Mouse (Mus musculus) MEL (cell line): Measurements from ENCODE around the gene Foxn1. TPM values are rescaled to one million over a fixed set of nuclear protein-coding genes. Genes with fewer than 3 reads are reported as not detected.

Experiments used
- DNase-seq: peaks from one replicate; pipeline ENCODE4 v3.0.0; 2011; ENCODE audit warnings: low read depth, low spot score
- H3K27ac ChIP-seq: 2 replicates; pipeline ENCODE4 v1.5.1; 2012; ENCODE audit warnings: low read depth, mild to moderate bottlenecking, control low read depth, low read length, moderate library complexity; ENCODE audit not compliant: control insufficient read depth
- H3K27me3 ChIP-seq, 2 experiments: fragments of 150-350 bp in 1 of 2; sonication (generic) in 1 of 2; 2 replicates each; pipeline ENCODE4 v1.6.1; 2012; ENCODE audit warnings: low read length in 2 of 2, mild to moderate bottlenecking in 2 of 2, improper control_type of control experiment in 1 of 2, moderate library complexity in 1 of 2; ENCODE audit not compliant: insufficient read depth in 2 of 2, control insufficient read depth in 1 of 2
- H3K36me3 ChIP-seq, 2 experiments: 2 replicates each; pipeline ENCODE4 v1.6.1; 2012 to 2014; ENCODE audit warnings: low read length in 2 of 2, improper control_type of control experiment in 1 of 2, inconsistent platforms in 1 of 2, mild to moderate bottlenecking in 1 of 2; ENCODE audit not compliant: insufficient read depth in 2 of 2, control insufficient read depth in 1 of 2
- H3K4me1 ChIP-seq, 2 experiments: fragments of 150-350 bp in 1 of 2; sonication (generic) in 1 of 2; 2 replicates each; pipeline ENCODE4 v1.6.1; 2012; ENCODE audit warnings: low read length in 2 of 2, improper control_type of control experiment in 1 of 2, mild to moderate bottlenecking in 1 of 2; ENCODE audit not compliant: insufficient read depth in 2 of 2, control insufficient read depth in 1 of 2
- H3K4me3 ChIP-seq, 2 experiments: fragments of 150-350 bp in 1 of 2; sonication (generic) in 1 of 2; 2 replicates each; pipeline ENCODE4 v1.5.1; 2012; ENCODE audit warnings: low read depth in 2 of 2, low read length in 2 of 2, mild to moderate bottlenecking in 2 of 2, moderate library complexity in 2 of 2, control low read depth in 1 of 2, improper control_type of control experiment in 1 of 2; ENCODE audit not compliant: control insufficient read depth in 1 of 2, insufficient read depth in 1 of 2
- H3K79me2 ChIP-seq: 2 replicates; pipeline ENCODE4 v1.6.1; 2012; ENCODE audit warnings: mild to moderate bottlenecking, low read length, moderate library complexity; ENCODE audit not compliant: control insufficient read depth, poor library complexity, insufficient read depth
- H3K9ac ChIP-seq: 2 replicates; pipeline ENCODE4 v1.6.1; 2012; ENCODE audit warnings: low read depth, mild to moderate bottlenecking, control low read depth, low read length, moderate library complexity; ENCODE audit not compliant: control insufficient read depth, poor library complexity, severe bottlenecking
- H3K9me3 ChIP-seq: fragments of 150-350 bp; sonication (generic); replicated peaks from 2 replicates; pipeline ENCODE4 v1.6.1; 2012; ENCODE audit warnings: mild to moderate bottlenecking, low read length, improper control_type of control experiment, moderate library complexity; ENCODE audit not compliant: insufficient read depth
- BHLHE40 ChIP-seq: IDR thresholded peaks from 2 replicates; pipeline ENCODE4 v1.6.1; 2012; ENCODE audit warnings: low read depth, mild to moderate bottlenecking, inconsistent platforms, low read length, improper control_type of control experiment, borderline replicate concordance
- CHD1 ChIP-seq: IDR thresholded peaks from 2 replicates; pipeline ENCODE4 v1.6.1; 2012; ENCODE audit warnings: low read depth, mild to moderate bottlenecking, inconsistent platforms, low read length, improper control_type of control experiment
- CTCF ChIP-seq, 3 experiments: IDR thresholded peaks in 2 of 3; conservative IDR thresholded peaks in 1 of 3; 2 replicates each; pipeline ENCODE4 v1.5.1; 2011 to 2012; ENCODE audit warnings: low read length in 3 of 3, low read depth in 2 of 3, mild to moderate bottlenecking in 2 of 3, improper control_type of control experiment in 1 of 3, inconsistent platforms in 1 of 3, mixed read lengths in 1 of 3, moderate library complexity in 1 of 3; ENCODE audit not compliant: control insufficient read depth in 1 of 3, insufficient read depth in 1 of 3, poor library complexity in 1 of 3, severe bottlenecking in 1 of 3
- MAFK ChIP-seq: IDR thresholded peaks from 2 replicates; pipeline ENCODE4 v1.6.1; 2011; ENCODE audit warnings: low read depth, mild to moderate bottlenecking, low read length, improper control_type of control experiment, borderline replicate concordance
- MEF2A ChIP-seq: IDR thresholded peaks from 2 replicates; pipeline ENCODE4 v1.6.1; 2014; ENCODE audit warnings: low read depth, mild to moderate bottlenecking, inconsistent platforms, low read length, improper control_type of control experiment; ENCODE audit not compliant: poor library complexity, insufficient replicate concordance, severe bottlenecking; ENCODE audit errors: extremely low read depth
- MYB ChIP-seq: IDR thresholded peaks from 2 replicates; pipeline ENCODE4 v1.6.1; 2011; ENCODE audit warnings: mild to moderate bottlenecking, low read depth, low read length, improper control_type of control experiment
- NRF1 ChIP-seq: IDR thresholded peaks from 2 replicates; pipeline ENCODE4 v1.6.1; 2014; ENCODE audit warnings: low read depth, mild to moderate bottlenecking, inconsistent platforms, low read length, improper control_type of control experiment, moderate library complexity; ENCODE audit not compliant: poor library complexity, insufficient read depth, severe bottlenecking
- POLR2A ChIP-seq, 2 experiments: IDR thresholded peaks; 2 replicates each; pipeline ENCODE4 v1.6.1; 2011 to 2012; ENCODE audit warnings: low read length in 2 of 2, mild to moderate bottlenecking in 2 of 2, control low read depth in 1 of 2, improper control_type of control experiment in 1 of 2, low read depth in 1 of 2, moderate library complexity in 1 of 2; ENCODE audit not compliant: control insufficient read depth in 1 of 2, insufficient read depth in 1 of 2, poor library complexity in 1 of 2
- POLR2AphosphoS2 ChIP-seq: IDR thresholded peaks from 2 replicates; pipeline ENCODE4 v1.6.1; 2011; ENCODE audit warnings: low read length, improper control_type of control experiment
- RAD21 ChIP-seq: IDR thresholded peaks from 2 replicates; pipeline ENCODE4 v1.6.1; 2011; ENCODE audit warnings: mild to moderate bottlenecking, low read depth, low read length, improper control_type of control experiment
- RCOR1 ChIP-seq: IDR thresholded peaks from 2 replicates; pipeline ENCODE4 v1.6.1; 2012; ENCODE audit warnings: low read depth, mild to moderate bottlenecking, inconsistent platforms, low read length, improper control_type of control experiment
- SIN3A ChIP-seq: IDR thresholded peaks from 2 replicates; pipeline ENCODE4 v1.6.1; 2012; ENCODE audit warnings: low read length, improper control_type of control experiment, inconsistent platforms
- TAL1 ChIP-seq: IDR thresholded peaks from 2 replicates; pipeline ENCODE4 v1.6.1; 2012; ENCODE audit warnings: mild to moderate bottlenecking, inconsistent platforms, low read length, moderate library complexity, mixed read lengths
- TBP ChIP-seq: IDR thresholded peaks from 2 replicates; pipeline ENCODE4 v1.8.0; 2011; ENCODE audit warnings: low read depth, low read length, improper control_type of control experiment
- TCF12 ChIP-seq: IDR thresholded peaks from 2 replicates; pipeline ENCODE4 v1.6.1; 2014; ENCODE audit warnings: low read depth, mild to moderate bottlenecking, inconsistent platforms, low read length, improper control_type of control experiment, moderate library complexity
- USF1 ChIP-seq: IDR thresholded peaks from 2 replicates; pipeline ENCODE4 v1.6.1; 2014; ENCODE audit warnings: low read depth, mild to moderate bottlenecking, inconsistent platforms, low read length, improper control_type of control experiment, moderate library complexity
- USF2 ChIP-seq, 2 experiments: IDR thresholded peaks; 2 replicates each; pipeline ENCODE4 v1.6.1; 2011 to 2012; ENCODE audit warnings: improper control_type of control experiment in 2 of 2, low read length in 2 of 2, borderline replicate concordance in 1 of 2, inconsistent platforms in 1 of 2, low read depth in 1 of 2, mild to moderate bottlenecking in 1 of 2; ENCODE audit not compliant: insufficient read depth in 1 of 2
- ZC3H11A ChIP-seq: IDR thresholded peaks from 2 replicates; pipeline ENCODE4 v1.6.1; 2012; ENCODE audit warnings: low read depth, mild to moderate bottlenecking, inconsistent platforms, low read length, improper control_type of control experiment
- ZMIZ1 ChIP-seq: IDR thresholded peaks from 2 replicates; pipeline ENCODE4 v1.6.1; 2012; ENCODE audit warnings: low read depth, mild to moderate bottlenecking, inconsistent platforms, low read length, improper control_type of control experiment, moderate library complexity
- ZNF384 ChIP-seq: IDR thresholded peaks from 2 replicates; pipeline ENCODE4 v1.6.1; 2012; ENCODE audit warnings: low read depth, mild to moderate bottlenecking, inconsistent platforms, low read length, improper control_type of control experiment
- polyA plus RNA-seq, 2 experiments: library from polyadenylated mRNA; stranded (reverse) in 1 of 2; unstranded in 1 of 2; fragments of >175 nt in 1 of 2; fragments of >200 nt in 1 of 2; gene quantifications; 2 replicates each; pipeline versions ENCODE4 v1.2.1 to v1.2.4; 2012; ENCODE audit warnings: low replicate concordance in 2 of 2, low read depth in 1 of 2; ENCODE audit not compliant: insufficient read length in 2 of 2, insufficient read depth in 1 of 2, missing spikeins in 1 of 2
- total RNA-seq: library from RNA; depleted of rRNA; stranded (reverse); fragments of 300-350 nt; gene quantifications from 2 replicates; pipeline ENCODE4 v1.2.3, GENCODE M21; 2012

Foxn1 gene
- total and polyA plus RNA-seq, 3 experiments, result not detected

DNA sequence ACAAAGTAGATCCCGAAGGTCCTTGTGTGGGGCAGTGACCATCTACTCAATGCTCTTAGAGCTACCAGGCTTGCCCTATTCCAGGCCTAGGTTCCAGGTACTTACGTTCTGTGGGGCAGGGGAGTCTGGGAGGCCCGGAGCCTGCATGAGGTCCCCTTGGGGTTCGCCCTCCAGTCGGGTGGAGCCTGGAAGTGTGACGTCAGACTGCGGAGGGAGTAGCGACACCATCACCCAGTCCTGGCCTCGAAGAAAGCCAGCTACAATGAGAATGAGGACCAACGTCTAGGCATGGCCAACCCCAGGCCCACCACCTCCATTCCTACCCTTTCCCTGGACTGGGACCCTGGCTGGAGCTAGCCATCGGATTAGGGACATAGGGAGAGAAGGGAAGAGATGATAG, 14.6 kb downstream of the Foxn1 start:
- Histone ChIP-seq H3K36me3 (no peaks in the 10 kb centered on the region), H3K9ac (no peak overlapping the region), H3K27me3 (peaks cover 25 to 42% of the 10 kb centered on the region in 2 experiments), H3K79me2 (no peaks in the 10 kb centered on the region), H3K4me3 (no peak overlapping the region), H3K27ac (no peak overlapping the region), H3K9me3 (no peaks in the 10 kb centered on the region), H3K4me1 (no peaks in the 10 kb centered on the region)
- no peak for DNase-seq
- TF ChIP-seq ZMIZ1 (no peak), TAL1 (no peak), MYB (no peak), POLR2AphosphoS2 (no peak), SIN3A (no peak), NRF1 (no peak), RCOR1 (no peak), CTCF (IDR thresholded peaks at IDR 0.05 in 2 of 3, conservative IDR thresholded peaks at IDR 0.05 in 1 of 3; ENCODE audit: control insufficient read depth in 1 of 3, insufficient read depth in 1 of 3, low read depth in 2 of 3, low read length in 3 of 3, poor library complexity in 1 of 3, severe bottlenecking in 1 of 3) (no peak), TBP (no peak), ZNF384 (no peak), RAD21 (no peak), TCF12 (no peak), USF2 (IDR thresholded peaks at IDR 0.05; ENCODE audit: borderline replicate concordance in 1 of 2, insufficient read depth in 1 of 2, low read depth in 1 of 2, low read length in 2 of 2) (no peak)

DNA sequence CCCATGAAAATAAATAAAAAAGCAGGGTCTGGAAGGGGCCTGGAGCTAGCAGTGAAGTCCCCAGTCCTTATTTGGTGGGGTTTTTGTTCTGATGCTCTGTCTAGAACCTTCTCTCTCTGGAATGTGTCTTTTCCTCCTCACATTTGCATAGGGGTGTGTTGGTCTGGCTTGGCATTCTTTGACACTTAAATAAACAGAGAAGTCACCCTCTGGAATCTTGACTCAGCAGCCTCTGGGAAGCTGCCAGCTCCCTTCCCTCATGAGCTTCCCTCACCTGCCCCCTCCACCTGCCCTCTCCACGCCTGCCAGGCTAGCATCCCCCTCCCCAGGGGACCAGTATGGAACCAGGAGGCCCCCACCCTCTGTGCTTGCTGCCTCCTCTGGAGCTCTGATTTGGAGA, 16.0 kb downstream of the Foxn1 start:
- peaks cover 33 to 42% of the 10 kb centered on the region in 2 experiments for H3K27me3 ChIP-seq
- TF ChIP-seq USF1 (no peak), POLR2A (IDR thresholded peaks at IDR 0.05; ENCODE audit: control insufficient read depth in 1 of 2, insufficient read depth in 1 of 2, low read depth in 1 of 2, low read length in 2 of 2, poor library complexity in 1 of 2) (no peak), CHD1 (no peak), SIN3A (no peak), ZC3H11A (no peak), POLR2AphosphoS2 (no peak), TAL1 (no peak), BHLHE40 (no peak), TCF12 (no peak), ZMIZ1 (no peak), MAFK (no peak), MEF2A (no peak)

More for the DNA sequence above, 16.0 kb downstream of the Foxn1 start:
- Histone ChIP-seq H3K79me2 (no peaks in the 10 kb centered on the region), H3K27ac (no peak overlapping the region), H3K36me3 (no peaks in the 10 kb centered on the region), H3K9ac (no peak overlapping the region), H3K4me1 (no peaks in the 10 kb centered on the region), H3K4me3 (no peak overlapping the region), H3K9me3 (no peaks in the 10 kb centered on the region)
- DNase-seq, result no peak
